Mouse (Mus musculus): ENCODE results near the gene Slc5a2. TPM values are rescaled to one million over a fixed set of nuclear protein-coding genes. Genes with fewer than 3 reads are reported as not detected.
A peak's percentile ranks its signal among the peaks of the same experiment; 100 is the strongest.

Gene Slc5a2
- total RNA-seq, 2 experiments from 2014 or later: not detected

DNA sequence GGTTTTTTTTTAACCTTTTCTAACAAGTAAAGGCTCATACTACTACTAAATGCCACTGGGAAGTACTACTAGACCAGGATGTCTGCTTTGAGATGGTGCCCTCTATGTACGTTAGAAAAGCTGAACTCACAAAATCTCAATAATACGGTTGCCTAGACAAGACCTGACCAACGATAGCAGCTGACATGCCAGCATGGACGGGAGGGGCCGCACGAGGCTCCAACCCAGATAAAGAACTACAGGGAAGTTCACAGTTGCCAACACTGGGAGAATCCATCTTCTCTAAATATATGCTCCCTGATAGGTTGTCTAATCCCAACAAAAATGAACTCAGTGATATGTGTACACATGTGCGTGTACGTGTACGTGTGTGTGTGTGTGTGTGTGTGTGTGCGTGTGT is 29.3 kb downstream of the Slc5a2 start:
- intact Hi-C loops (cut with DNase I): loop anchor here (5.0 kb wide), 1 partner anchor 47 kb away; the partner anchor contains the start of gene Tgfb1i1
- DNase-seq (ENCODE audit: low spot score in 2 of 2): no peak

DNA sequence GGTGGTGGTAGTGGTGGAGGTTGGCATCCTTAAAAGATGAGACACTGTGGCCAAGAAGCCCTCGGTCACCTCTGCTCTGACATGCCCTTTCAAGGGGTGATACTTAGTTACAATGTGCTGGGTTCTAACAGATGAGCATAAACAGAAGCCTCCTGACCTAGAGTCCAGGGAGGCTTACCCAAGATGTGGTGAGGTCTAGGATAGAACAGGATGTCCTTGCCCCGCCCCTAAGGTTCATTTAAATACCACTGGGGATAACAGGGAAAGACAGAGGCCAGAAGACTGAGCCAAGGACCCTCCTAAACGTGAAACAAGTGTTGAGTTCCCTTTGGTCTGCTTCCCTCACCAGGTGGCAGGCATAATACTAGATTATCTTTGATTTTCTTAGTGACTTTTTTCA is 31.1 kb downstream of the Slc5a2 start:
- intact Hi-C loops (cut with DNase I): loop anchor here (5.0 kb wide), 1 partner anchor 49 kb away; the partner anchor contains the start of gene Tgfb1i1
- no peak for DNase-seq (ENCODE audit: low spot score in 2 of 2)

DNA sequence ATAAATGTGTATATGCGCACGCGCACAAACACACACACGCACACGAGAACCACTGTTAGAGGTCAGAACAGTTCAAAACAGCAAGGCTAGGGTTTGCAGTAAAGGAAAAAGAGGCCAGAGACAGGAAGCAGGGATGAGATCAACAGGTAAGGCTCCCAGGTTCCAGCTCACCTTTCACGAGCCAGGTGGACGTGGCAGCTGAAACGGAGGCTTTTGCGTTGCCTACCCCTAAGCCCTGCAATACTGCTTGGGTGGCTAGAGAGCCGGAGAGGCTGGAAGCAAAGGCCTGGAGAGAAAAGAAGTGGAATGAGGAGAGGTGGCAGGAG is 31.8 kb downstream of the Slc5a2 start:
- DNase-seq (ENCODE audit: low spot score in 2 of 2): no peak
- intact Hi-C loops (cut with DNase I): loop anchor here (5.0 kb wide), 1 partner anchor 50 kb away; the partner anchor contains the start of gene Tgfb1i1

DNA sequence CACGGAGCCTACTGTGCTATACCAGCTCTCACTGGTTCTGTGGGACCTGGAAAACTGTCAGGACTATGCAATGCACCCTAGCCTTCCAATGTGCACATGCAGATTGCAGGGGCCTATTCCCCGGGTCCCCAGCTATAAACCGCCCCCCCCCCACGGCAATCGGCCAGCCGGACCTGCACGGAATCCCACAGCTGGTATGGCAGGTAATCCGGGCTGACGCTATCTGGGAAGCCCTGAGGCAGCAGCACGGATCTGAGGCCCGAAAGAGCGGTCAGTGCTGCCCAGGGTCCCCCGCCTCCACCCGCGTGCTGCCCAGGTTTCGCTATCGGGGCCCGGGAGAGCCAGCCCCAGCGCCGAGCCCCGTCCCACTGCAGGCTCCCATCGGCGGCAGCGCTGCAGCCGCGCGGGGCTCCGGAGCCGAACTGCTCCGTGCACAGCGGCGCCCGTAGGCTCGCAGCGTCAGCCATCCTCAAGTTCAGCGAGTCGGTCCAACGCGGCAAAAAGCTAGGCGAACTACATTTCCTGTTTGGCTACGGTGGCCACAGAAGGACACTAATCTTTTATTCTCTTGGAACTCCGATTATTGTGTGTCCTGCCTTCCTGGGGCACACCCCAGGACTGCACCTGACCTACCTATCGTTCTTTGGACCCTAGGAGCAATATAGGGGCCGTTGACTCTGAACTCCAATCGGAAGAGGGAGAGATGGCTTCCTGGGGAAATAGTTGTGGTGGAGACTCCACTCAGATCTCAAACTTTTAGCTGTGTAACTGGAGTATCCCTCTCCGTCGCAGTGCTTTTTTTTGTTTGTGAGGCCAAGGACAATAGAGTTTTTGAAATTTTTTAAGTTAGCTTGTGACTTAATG is 32.4 kb downstream of the Slc5a2 start, which contains the start of gene BC017158:
BC017158 (minus strand) TSS at position 554 of the 864 bp plus-strand sequence.
- intact Hi-C loops (cut with DNase I): loop anchor here (5.0 kb wide), 1 partner anchor 51 kb away; the partner anchor contains the start of gene Tgfb1i1
- DNase-seq (ENCODE audit: low spot score in 2 of 2): peak; percentile 82 to 83

DNA sequence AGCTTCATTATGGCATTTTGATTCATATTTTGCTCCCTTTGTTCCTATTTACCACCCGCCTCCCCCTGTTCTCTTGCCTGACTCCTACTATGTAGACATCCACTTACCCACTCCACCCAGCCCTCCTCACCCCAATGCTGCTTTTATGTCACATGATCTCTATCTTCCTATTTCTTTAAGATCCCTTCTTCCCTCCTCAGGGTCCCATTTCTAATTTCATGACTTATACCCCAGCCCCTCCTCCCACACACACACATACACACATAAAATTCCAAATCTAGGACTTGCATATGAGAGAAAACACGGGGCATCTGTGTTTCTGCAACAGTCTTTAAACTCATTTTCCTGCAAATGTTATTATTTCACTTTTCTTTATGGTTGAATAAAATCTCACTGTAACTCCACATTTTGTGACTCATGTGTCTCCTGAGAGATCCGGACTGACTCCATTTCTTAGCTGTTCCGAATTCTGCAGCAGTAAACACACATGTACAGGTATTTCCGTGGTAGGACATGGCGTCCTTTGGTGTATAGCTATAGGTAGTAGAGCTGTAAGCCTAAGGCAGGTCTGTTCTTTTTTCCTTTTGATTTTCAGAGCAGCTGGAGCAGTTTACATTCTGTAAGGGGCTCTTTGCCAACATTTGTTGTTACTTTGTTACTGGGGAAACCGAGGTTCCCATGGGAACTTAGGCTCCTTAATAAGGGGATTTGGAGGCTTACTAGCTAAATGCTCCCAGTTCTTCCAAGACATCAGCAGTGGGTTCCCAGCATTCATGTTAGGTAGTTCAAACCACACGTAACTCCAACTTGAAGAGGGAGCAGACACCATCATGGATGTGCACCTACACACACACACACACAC is 33.3 kb downstream of the Slc5a2 start:
- intact Hi-C loops (cut with DNase I): loop anchor here (5.0 kb wide), 1 partner anchor 51 kb away; the partner anchor contains the start of gene Tgfb1i1

DNA sequence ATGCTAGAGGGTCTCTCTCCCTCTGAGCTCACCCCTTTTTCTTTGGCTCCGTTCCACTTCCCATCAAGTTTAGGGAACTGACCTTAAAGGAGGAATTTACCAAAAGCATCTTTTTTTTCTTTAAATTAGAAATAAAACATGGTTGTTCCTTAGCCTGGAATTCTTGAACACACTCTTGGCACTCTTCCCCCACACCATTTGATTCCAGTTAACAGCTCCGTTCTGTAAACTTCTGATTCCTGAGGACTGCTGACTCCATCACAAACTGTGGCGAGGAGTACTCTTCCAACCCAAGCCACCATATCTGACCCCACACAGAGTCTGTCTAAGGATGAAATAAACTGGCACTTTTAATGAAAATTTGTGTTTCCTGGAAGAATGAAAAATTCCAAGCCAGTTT is 35.5 kb downstream of the Slc5a2 start:
- no peak for DNase-seq (ENCODE audit: low spot score in 2 of 2)
- intact Hi-C loops (cut with DNase I): no loop called here

More for the DNA sequence above, 33.3 kb downstream of the Slc5a2 start:
- DNase-seq (ENCODE audit: low spot score in 2 of 2): no peak

DNA sequence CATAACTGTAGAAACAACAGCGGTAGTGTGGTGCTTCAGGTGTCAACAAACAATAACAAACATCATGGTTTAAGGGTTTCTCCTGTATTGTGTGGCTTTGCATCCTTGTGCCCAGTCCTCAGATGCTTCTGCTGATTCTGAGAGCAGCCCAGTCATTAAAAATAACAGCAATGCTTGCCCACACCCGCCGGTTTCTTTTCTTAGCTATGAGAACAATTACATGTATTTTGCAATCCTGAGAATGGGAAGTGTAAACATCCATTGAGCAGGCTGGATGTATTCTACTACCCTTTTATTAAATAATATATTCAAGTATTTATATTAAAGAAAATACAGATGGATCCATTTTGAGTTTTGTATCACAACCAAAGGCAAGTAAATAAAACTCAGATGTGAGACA is 36.7 kb downstream of the Slc5a2 start:
- DNase-seq (ENCODE audit: low spot score in 2 of 2): no peak
- intact Hi-C loops (cut with DNase I): no loop called here

DNA sequence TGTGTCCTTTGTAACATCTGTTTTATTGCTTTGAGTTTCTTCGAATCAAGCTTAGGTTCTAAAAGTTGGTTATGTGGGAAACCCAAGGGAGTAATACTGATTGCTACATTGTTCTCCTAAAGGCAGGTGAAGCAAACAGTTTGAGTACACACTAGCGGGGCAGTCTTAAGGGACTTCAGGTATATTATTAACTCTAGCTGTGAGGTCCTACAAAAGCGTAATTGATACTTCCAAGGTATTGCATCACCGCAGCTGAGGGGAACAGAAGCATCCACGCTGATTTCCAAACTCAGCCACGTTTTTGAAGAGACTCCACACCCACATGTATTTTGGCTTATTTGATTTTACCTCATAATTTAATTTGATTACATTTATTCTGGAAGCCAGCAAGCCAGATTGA is 38.7 kb downstream of the Slc5a2 start:
- no peak for DNase-seq (ENCODE audit: low spot score in 2 of 2)
- intact Hi-C loops (cut with DNase I): loop anchor here (2.0 kb wide), 1 partner anchor 41 kb away; no protein-coding TSS in a partner anchor

DNA sequence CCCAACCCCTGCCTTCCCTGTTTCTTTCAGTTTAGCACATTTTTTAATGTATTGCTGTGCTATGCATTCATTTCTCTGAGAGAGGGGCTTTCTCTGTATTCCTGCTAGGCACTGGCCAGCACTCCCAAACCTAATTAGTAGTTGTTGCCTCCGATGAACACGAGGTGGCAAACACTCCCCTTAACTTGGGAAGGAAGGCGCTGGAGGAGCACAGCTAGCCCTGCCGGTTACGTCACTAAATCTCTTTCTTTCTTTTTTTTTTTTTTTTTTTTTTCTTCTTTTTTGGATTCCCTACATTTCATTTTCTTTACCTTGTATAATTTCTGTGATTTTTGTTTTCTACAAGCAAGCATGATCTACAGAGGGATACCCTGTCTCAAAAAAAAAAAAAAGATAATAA is 39.5 kb downstream of the Slc5a2 start:
- intact Hi-C loops (cut with DNase I): loop anchor here (2.0 to 5.0 kb wide), 2 partner anchors 40 to 387 kb away; no protein-coding TSS in a partner anchor
- peak in 1 of 2 experiments; percentile 19 for DNase-seq (ENCODE audit: low spot score in 2 of 2)

DNA sequence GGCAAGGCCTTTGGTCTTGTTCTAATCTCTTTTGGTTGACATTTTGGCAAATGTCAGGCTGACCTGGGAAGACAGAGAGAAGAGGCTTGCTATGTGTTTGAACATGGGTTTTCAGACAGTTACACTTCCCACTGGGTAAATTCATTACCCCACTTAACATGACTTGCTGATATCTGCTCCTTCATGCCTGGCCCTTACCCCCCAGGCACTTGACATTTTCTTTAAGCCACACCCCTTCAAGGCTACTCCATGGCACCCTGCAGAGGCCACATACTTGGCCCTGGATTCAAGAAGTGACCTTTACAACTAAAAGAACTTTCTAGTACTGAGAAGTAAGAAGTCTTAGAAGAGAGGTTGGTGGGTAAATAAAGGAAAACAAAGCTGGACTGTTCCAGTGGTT is 42.4 kb downstream of the Slc5a2 start:
- intact Hi-C loops (cut with DNase I): loop anchor here (5.0 kb wide), 1 partner anchor 384 kb away; no protein-coding TSS in a partner anchor
- no peak for DNase-seq (ENCODE audit: low spot score in 2 of 2)

DNA sequence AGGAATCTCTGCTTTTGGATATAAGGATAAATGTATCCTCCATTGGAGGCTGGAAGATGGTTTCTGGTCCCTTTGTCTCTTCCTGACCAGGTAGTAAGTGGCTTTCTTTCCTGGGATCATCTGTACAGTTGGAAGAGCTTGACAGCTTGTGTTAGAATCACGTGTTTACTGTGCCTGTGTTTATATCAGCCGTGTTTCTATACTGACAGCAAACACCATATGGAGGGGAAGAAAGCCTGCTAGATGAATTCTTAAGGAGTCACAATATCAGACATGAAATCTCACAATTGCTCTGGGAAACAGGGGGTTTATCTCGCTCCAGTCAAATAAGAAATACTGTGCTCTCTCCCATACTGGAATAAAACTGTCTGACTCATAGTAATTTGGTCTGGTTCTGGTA is 43.8 kb downstream of the Slc5a2 start:
- no peak for DNase-seq (ENCODE audit: low spot score in 2 of 2)
- intact Hi-C loops (cut with DNase I): loop anchor here (5.0 kb wide), 1 partner anchor 383 kb away; no protein-coding TSS in a partner anchor

DNA sequence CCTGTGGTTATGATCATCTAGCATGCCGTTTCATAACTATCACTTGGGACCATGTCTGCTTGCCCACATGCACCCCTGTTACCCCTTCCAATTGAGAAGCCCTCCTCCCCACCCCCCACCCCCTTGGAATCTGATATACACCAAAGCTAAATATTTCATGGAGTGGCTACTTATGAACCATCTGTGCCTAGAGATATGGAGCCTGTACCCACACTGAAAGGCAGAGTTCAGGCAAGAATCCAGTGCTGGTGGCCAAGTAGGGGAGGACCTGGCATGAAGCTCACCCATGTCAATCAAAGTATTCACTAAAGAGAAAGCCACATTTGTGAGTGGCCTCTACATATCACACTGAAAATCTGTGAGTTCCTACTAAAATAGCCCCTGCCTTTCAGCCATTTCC is 44.3 kb downstream of the Slc5a2 start:
- DNase-seq (ENCODE audit: low spot score in 2 of 2): no peak
- intact Hi-C loops (cut with DNase I): loop anchor here (5.0 kb wide), 1 partner anchor 383 kb away; no protein-coding TSS in a partner anchor

DNA sequence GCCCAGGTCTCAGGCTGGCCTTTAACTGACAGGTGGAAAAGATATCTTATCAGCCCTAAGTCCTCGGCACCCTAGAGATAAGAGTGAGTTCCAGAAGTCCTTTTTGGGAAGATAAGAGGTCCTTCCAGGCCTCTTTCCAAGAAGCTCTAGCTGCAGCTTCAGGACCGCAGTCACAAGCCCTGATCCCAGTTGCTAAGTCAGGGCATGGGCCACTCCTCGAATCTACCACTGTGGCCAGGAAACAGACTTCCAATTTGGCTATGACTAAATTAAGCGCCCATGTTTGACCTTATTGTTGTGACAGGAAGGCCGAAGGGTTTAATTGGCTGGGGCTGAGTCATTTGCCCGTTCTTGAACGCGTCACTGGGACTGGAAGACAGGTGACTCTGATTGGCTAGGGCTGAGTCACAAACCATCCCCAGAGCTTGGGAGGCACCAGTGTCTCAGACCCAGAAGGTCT is 44.8 kb downstream of the Slc5a2 start:
- DNase-seq (ENCODE audit: low spot score in 2 of 2): no peak
- intact Hi-C loops (cut with DNase I): no loop called here

DNA sequence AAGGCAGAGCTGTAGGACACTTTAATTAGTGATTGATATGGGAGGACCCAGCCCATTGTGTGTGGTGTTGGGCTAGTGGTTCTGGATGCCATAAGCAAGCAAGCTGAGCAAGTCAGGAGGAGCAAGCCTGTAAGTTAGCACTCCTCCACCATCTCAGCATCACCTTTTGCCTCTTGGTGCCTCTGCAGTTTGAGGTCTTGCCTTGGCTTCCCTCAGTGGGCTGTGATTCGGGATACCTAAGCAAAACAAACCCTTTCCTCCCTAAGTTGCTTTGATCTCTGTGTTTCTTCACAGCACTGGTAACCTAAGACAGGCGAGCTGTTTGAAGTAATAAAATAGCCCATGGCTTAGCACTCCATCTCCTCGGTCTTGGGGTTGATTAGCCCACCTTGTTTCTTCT is 45.8 kb downstream of the Slc5a2 start:
- intact Hi-C loops (cut with DNase I): no loop called here
- no peak for DNase-seq (ENCODE audit: low spot score in 2 of 2)

DNA sequence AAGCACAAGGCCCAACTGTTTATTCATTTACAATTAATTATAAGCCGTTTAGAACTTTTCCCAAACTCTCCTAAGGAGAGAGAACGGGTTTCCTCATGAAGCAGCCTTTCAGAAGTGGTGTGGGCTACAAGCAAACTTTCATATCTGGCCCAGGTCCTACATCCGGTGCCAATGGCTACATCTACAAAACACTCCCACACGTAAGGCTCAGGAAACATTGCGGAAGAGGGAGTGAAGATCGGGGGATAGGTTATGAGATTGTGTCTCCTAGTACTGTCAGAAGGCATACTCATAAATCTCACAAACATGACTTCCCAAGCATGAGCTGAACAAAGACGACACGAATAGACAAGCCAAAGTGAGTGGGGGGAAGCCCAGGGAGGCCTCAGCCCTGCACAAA is 46.4 kb downstream of the Slc5a2 start:
- DNase-seq (ENCODE audit: low spot score in 2 of 2): no peak
- intact Hi-C loops (cut with DNase I): loop anchor here (1.0 kb wide), 1 partner anchor 16 kb away; no protein-coding TSS in a partner anchor

DNA sequence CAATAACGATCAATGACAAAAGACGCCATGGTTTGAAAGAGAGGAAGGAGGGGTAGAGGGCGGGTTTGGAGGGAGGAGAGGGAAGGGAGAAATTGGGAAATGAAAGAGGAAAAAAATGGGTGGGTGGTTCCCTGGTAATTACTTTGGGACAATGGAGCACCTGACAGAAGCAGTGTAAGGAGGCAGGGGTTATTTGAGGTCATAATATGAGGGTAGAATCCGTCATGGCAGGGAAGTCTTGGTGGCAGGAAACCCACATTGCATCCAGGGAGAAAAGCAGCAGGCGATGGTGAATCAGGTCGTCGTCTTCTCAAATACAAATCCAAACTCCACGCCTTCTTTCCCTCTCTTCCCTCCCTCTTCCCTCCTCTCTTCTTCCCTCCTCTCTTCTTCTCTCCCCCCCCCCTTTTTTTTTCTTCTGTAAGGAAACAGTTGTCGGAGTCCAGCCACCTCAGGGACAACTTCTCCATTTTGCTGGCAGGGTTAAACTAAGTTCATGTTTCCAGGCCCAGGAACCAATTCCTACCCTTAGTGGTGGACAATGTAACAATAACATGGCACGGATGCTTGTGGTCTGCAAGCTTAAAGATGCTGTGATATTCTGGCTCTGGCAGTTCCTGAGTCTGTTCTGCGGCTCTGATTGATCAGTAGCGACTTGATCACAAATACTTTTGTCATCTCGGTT is 47.1 kb downstream of the Slc5a2 start:
- no peak for DNase-seq (ENCODE audit: low spot score in 2 of 2)
- intact Hi-C loops (cut with DNase I): loop anchor here (1.0 kb wide), 1 partner anchor 16 kb away; no protein-coding TSS in a partner anchor

DNA sequence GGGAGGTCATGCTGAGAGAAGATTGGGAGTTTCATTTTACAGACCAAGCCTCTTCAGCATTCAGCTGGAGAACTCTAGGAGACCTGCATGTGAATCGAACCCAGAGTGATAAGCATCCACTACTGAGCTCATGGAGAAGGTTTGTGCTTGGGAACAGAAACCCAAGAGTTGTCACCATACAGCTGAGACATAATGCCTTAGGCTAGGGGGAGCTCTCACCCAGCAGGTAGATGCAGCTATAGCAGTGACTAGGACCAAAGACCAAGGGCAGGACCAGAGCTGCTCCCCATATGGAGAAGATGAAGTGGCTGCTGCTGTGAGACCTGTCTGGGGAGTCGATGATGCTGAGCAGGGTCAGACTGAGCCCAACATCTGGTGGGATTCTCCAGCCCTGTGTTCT is 48.1 kb downstream of the Slc5a2 start:
- intact Hi-C loops (cut with DNase I): no loop called here
- no peak for DNase-seq (ENCODE audit: low spot score in 2 of 2)

DNA sequence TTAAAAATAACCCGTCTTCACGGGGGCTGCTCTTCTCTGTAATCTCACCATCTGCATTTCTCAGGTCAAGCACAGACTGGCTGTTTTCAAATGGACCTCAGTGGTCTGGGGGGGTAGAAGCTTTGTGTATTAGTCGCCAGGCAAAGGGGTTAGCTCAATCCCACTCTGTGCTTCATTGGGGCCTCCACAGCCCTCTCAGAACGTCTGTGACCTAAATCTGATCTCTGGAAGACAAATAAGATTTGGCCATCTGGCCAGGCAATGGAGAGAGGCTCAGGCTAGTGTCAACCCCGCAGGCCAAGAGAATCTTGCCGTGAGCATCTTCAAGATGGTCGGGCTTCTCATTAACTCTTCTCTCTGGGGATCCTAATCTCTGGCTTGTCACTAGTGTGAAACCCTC is 49.0 kb downstream of the Slc5a2 start:
- no peak for DNase-seq (ENCODE audit: low spot score in 2 of 2)
- intact Hi-C loops (cut with DNase I): no loop called here

DNA sequence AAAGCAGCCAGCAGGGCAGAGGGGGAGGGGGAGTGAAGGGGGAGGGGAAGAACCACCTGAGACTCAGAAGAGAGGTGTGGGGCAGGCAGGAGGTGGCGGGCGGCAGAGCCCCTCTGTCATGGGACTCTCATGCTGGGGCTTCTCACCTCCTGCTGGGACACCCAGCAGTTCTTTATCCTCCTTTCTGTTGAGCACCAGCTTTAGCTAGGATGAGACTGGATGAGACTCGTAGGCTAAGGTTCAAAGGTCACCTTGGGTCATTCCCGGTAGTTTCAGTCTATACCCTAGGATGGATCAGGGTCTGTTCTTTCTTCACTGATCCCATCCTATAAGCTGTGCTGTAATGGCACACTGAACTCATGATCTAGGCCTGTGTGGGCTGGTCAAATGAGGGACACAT is 51.6 kb downstream of the Slc5a2 start:
- intact Hi-C loops (cut with DNase I): no loop called here
- DNase-seq (ENCODE audit: low spot score in 2 of 2): no peak
